Comparison of ENCODE assay signal across 23 mouse cellular contexts in genomic region chr9:21335391-21335790, GRCm38 (mm10). TPM values are rescaled to one million over a fixed set of nuclear protein-coding genes. Genes with fewer than 3 reads are reported as not detected.
DNase-seq lines count a peak whose midpoint lies in the region; ATAC-seq and TF ChIP-seq lines count a peak whose summit lies in the region.
"Had no signal": no experiment of that assay in that cellular context is flagged by ENCODE, and none has a peak within 500 bp of the region (broad histone marks: within the 10 kb centered on the region; RNA-seq: fewer than 3 reads in every experiment).

No protein-coding gene starts in this region.

- no peak for TF ChIP-seq CTCF in lung, postnatal 0 days (IDR thresholded peaks at IDR 0.05)
- TF ChIP-seq CTCF in forebrain, postnatal 0 days (IDR thresholded peaks at IDR 0.05; ENCODE audit: low read depth), result no peak

- no peak for TF ChIP-seq EP300 in lung, postnatal 0 days (IDR thresholded peaks at IDR 0.05)

- ATAC-seq in lung, postnatal 0 days, result no peak
- no peak for ATAC-seq in heart, embryonic 12.5 days (ENCODE audit: insufficient number of reproducible peaks, low FRiP score)
- no peak for ATAC-seq in liver, embryonic 11.5 days (replicated peaks; ENCODE audit: low FRiP score)
- ATAC-seq in forebrain, postnatal 0 days, result no peak
- ATAC-seq: forebrain, embryonic 16.5 days; hindbrain, embryonic 16.5 days; intestine, embryonic 16.5 days; midbrain, embryonic 16.5 days had no signal

- peaks cover 4% of the 10 kb centered on the region for H3K4me1 ChIP-seq in lung, postnatal 0 days (ENCODE audit: insufficient read depth, low read depth, low read length)
- peaks cover 53% of the 10 kb centered on the region for H3K4me1 ChIP-seq in heart, embryonic 12.5 days (replicated peaks)
- H3K4me1 ChIP-seq in liver, embryonic 11.5 days (replicated peaks; ENCODE audit: control insufficient read depth, insufficient read depth, low read length), result peaks cover 21% of the 10 kb centered on the region
- no peaks in the 10 kb centered on the region for H3K4me1 ChIP-seq in forebrain, postnatal 0 days (ENCODE audit: insufficient read depth)

- H3K4me2 ChIP-seq in lung, postnatal 0 days (replicated peaks; ENCODE audit: low read depth, low read length), result no peak overlapping the region
- H3K4me2 ChIP-seq in heart, embryonic 12.5 days, result no peak overlapping the region
- H3K4me2 ChIP-seq in liver, embryonic 11.5 days, result no peak overlapping the region
- H3K4me2 ChIP-seq in forebrain, postnatal 0 days (ENCODE audit: low read depth), result no peak overlapping the region
- H3K4me2 ChIP-seq: embryonic facial prominence, embryonic 13.5 days; limb, embryonic 12.5 days; liver, embryonic 13.5 days; stomach, embryonic 15.5 days had no signal

- no peak overlapping the region for H3K4me3 ChIP-seq in lung, postnatal 0 days (ENCODE audit: low read depth, low read length)
- H3K4me3 ChIP-seq in heart, embryonic 12.5 days, result no peak overlapping the region
- H3K4me3 ChIP-seq in liver, embryonic 11.5 days (ENCODE audit: low read depth, low read length), result no peak overlapping the region
- H3K4me3 ChIP-seq in forebrain, postnatal 0 days (ENCODE audit: low read depth, low read length), result no peak overlapping the region
- H3K4me3 ChIP-seq: embryonic facial prominence, embryonic 13.5 days; limb, embryonic 12.5 days; liver, embryonic 13.5 days; stomach, embryonic 15.5 days had no signal

- no peak for DNase-seq in lung, postnatal 0 days (ENCODE audit: low spot score)
- DNase-seq in lung, postnatal 4 days, result no peak
- peak; percentile 40 to 54 for DNase-seq in heart, postnatal 14 days
- DNase-seq in liver, embryonic 11.5 days (ENCODE audit: low spot score), result no peak
- no peak for DNase-seq in left cerebral cortex, postnatal 4 days
- no peak for DNase-seq in forebrain, postnatal 0 days
- DNase-seq: adrenal gland, postnatal 14 days; cerebellum, postnatal 10 days; kidney, postnatal 36 days; layer of hippocampus, adult 9-11 months; liver, embryonic 13.5 days; lung, postnatal 10 days; right cerebral cortex, postnatal 25 days had no signal

- no peak overlapping the region for H3K9ac ChIP-seq in lung, postnatal 0 days (replicated peaks; ENCODE audit: low read depth)
- no peak overlapping the region for H3K9ac ChIP-seq in heart, embryonic 12.5 days
- H3K9ac ChIP-seq in liver, embryonic 11.5 days (ENCODE audit: low read depth, low read length), result no peak overlapping the region
- H3K9ac ChIP-seq in forebrain, postnatal 0 days, result no peak overlapping the region
- H3K9ac ChIP-seq: embryonic facial prominence, embryonic 13.5 days; limb, embryonic 12.5 days; liver, embryonic 13.5 days; stomach, embryonic 15.5 days had no signal

- peak overlapping the region; percentile 51; the same call in 1 of the 2 replicates for H3K27ac ChIP-seq in lung, postnatal 0 days (ENCODE audit: low read length)
- H3K27ac ChIP-seq in heart, embryonic 12.5 days (ENCODE audit: poor library complexity, severe bottlenecking), result peak overlapping the region; percentile 19; the same call in 1 of the 2 replicates
- H3K27ac ChIP-seq in liver, embryonic 11.5 days (ENCODE audit: low read depth, low read length), result no peak overlapping the region
- no peak overlapping the region for H3K27ac ChIP-seq in forebrain, postnatal 0 days (ENCODE audit: low read depth, low read length)
- H3K27ac ChIP-seq: embryonic facial prominence, embryonic 13.5 days; limb, embryonic 12.5 days; liver, embryonic 13.5 days; stomach, embryonic 15.5 days had no signal

- WGBS in lung, postnatal 0 days, result 54% methylated on average over 4 of the region's 4 CpGs
- 35% methylated on average over 4 of the region's 4 CpGs for WGBS in heart, embryonic 12.5 days
- 85% methylated on average over 4 of the region's 4 CpGs for WGBS in liver, embryonic 11.5 days
- WGBS in forebrain, postnatal 0 days, result 85% methylated on average over 4 of the region's 4 CpGs

- no peaks in the 10 kb centered on the region for H3K9me3 ChIP-seq in lung, postnatal 0 days (ENCODE audit: low read length)
- H3K9me3 ChIP-seq in heart, embryonic 12.5 days (replicated peaks), result no peaks in the 10 kb centered on the region
- H3K9me3 ChIP-seq in liver, embryonic 11.5 days (ENCODE audit: control insufficient read depth, low read length), result no peaks in the 10 kb centered on the region
- no peaks in the 10 kb centered on the region for H3K9me3 ChIP-seq in forebrain, postnatal 0 days (ENCODE audit: low read length)
- H3K9me3 ChIP-seq: embryonic facial prominence, embryonic 13.5 days; limb, embryonic 12.5 days; liver, embryonic 13.5 days; stomach, embryonic 15.5 days had no signal

- no peaks in the 10 kb centered on the region for H3K27me3 ChIP-seq in lung, postnatal 0 days (replicated peaks; ENCODE audit: insufficient read depth, low read length)
- no peaks in the 10 kb centered on the region for H3K27me3 ChIP-seq in heart, embryonic 12.5 days (replicated peaks)
- no peaks in the 10 kb centered on the region for H3K27me3 ChIP-seq in liver, embryonic 11.5 days (replicated peaks; ENCODE audit: control insufficient read depth, insufficient read depth, low read length)
- H3K27me3 ChIP-seq in forebrain, postnatal 0 days (ENCODE audit: insufficient read depth, low read length), result no peaks in the 10 kb centered on the region
- H3K27me3 ChIP-seq: embryonic facial prominence, embryonic 13.5 days; liver, embryonic 13.5 days; stomach, embryonic 15.5 days had no signal

- intact Hi-C loops in heart, postnatal 14 days (cut with DNase I), result no loop called here
- intact Hi-C loops in left cerebral cortex, postnatal 4 days (cut with DNase I), result no loop called here

- peaks cover 4% of the 10 kb centered on the region; the same call in 1 of the 2 replicates for H3K36me3 ChIP-seq in lung, postnatal 0 days (ENCODE audit: insufficient read depth, low read length)
- H3K36me3 ChIP-seq in heart, embryonic 12.5 days, result 0 out of 2 replicates have a peak, but pooled peaks cover 4% of the 10 kb centered on the region
- H3K36me3 ChIP-seq in liver, embryonic 11.5 days (ENCODE audit: control insufficient read depth, insufficient read depth, low read length), result peaks cover 3% of the 10 kb centered on the region; the same call in 1 of the 2 replicates
- no peaks in the 10 kb centered on the region; the same call in 1 of the 2 replicates for H3K36me3 ChIP-seq in forebrain, postnatal 0 days (ENCODE audit: insufficient read depth)
- H3K36me3 ChIP-seq: liver, embryonic 13.5 days; stomach, embryonic 15.5 days had no signal

RNA-seq across cellular contexts. Expression of gene Slc44a2, which starts 14.9 kb away (rescaled TPM):
- polyA plus RNA-seq in lung, postnatal 0 days (2015; fragmentation: Nextera tagmentation; extraction: Ambion mirVana), result 155 and 165 TPM in 2 replicates
- 69.1 and 73.6 TPM in 2 replicates for polyA plus RNA-seq in heart, embryonic 12.5 days (2016; fragmentation: Nextera tagmentation; extraction: Ambion mirVana)
- total RNA-seq in heart, postnatal 14 days (2021), result 100 to 1,000 TPM; 105 to 116 TPM
- 57.2 and 61.2 TPM in 2 replicates for polyA plus RNA-seq in liver, embryonic 11.5 days (2014; fragmentation: Nextera tagmentation; extraction: Ambion mirVana)
- 10 to 100 TPM; 69.9 to 71.5 TPM for total RNA-seq in left cerebral cortex, postnatal 4 days (2021)
- total RNA-seq in forebrain, postnatal 0 days (2014; rRNA removed), result 55.2 and 63.1 TPM in 2 replicates
- polyA plus RNA-seq in forebrain, postnatal 0 days (2015; fragmentation: Nextera tagmentation; extraction: Ambion mirVana), result 40.8 and 48.9 TPM in 2 replicates

RNA-seq across cellular contexts. Expression of gene Ap1m2, which starts 23.3 kb away (rescaled TPM):
- polyA plus RNA-seq in lung, postnatal 0 days (2015; fragmentation: Nextera tagmentation; extraction: Ambion mirVana), result 35.9 and 36.4 TPM in 2 replicates
- polyA plus RNA-seq in heart, embryonic 12.5 days (2016; fragmentation: Nextera tagmentation; extraction: Ambion mirVana), result 0.23 and 0.58 TPM in 2 replicates
- total RNA-seq in heart, postnatal 14 days (2021), result under 1 TPM in 1 of 2 experiments, not detected in 1; 0.12 TPM
- polyA plus RNA-seq in liver, embryonic 11.5 days (2014; fragmentation: Nextera tagmentation; extraction: Ambion mirVana), result 1.2 and 1.6 TPM in 2 replicates
- 1 to 10 TPM; 1.3 to 3.7 TPM for total RNA-seq in left cerebral cortex, postnatal 4 days (2021)
- total RNA-seq in forebrain, postnatal 0 days (2014; rRNA removed), result 2.6 and 4.2 TPM in 2 replicates
- 2.4 and 2.9 TPM in 2 replicates for polyA plus RNA-seq in forebrain, postnatal 0 days (2015; fragmentation: Nextera tagmentation; extraction: Ambion mirVana)
- total RNA-seq: adrenal gland, postnatal 14 days; gastrocnemius, adult 18-20 months; hematopoietic stem cell, adult 5-6 weeks had no signal

RNA-seq across cellular contexts. Expression of gene Ilf3, which starts 32.3 kb away (rescaled TPM):
- polyA plus RNA-seq in lung, postnatal 0 days (2015; fragmentation: Nextera tagmentation; extraction: Ambion mirVana), result 53.4 and 58.5 TPM in 2 replicates
- 139 and 142 TPM in 2 replicates for polyA plus RNA-seq in heart, embryonic 12.5 days (2016; fragmentation: Nextera tagmentation; extraction: Ambion mirVana)
- total RNA-seq in heart, postnatal 14 days (2021), result 10 to 100 TPM; 30.6 to 31.3 TPM
- 141 and 149 TPM in 2 replicates for polyA plus RNA-seq in liver, embryonic 11.5 days (2014; fragmentation: Nextera tagmentation; extraction: Ambion mirVana)
- total RNA-seq in left cerebral cortex, postnatal 4 days (2021), result 100 to 1,000 TPM; 170 to 172 TPM
- 114 and 135 TPM in 2 replicates for total RNA-seq in forebrain, postnatal 0 days (2014; rRNA removed)
- 191 and 214 TPM in 2 replicates for polyA plus RNA-seq in forebrain, postnatal 0 days (2015; fragmentation: Nextera tagmentation; extraction: Ambion mirVana)

RNA-seq across cellular contexts. Expression of gene Cdkn2d, which starts 44.2 kb away (rescaled TPM):
- 33.9 and 34.9 TPM in 2 replicates for polyA plus RNA-seq in lung, postnatal 0 days (2015; fragmentation: Nextera tagmentation; extraction: Ambion mirVana)
- 88.5 and 89.2 TPM in 2 replicates for polyA plus RNA-seq in heart, embryonic 12.5 days (2016; fragmentation: Nextera tagmentation; extraction: Ambion mirVana)
- 10 to 100 TPM; 17.9 to 21.1 TPM for total RNA-seq in heart, postnatal 14 days (2021)
- polyA plus RNA-seq in liver, embryonic 11.5 days (2014; fragmentation: Nextera tagmentation; extraction: Ambion mirVana), result 48.0 and 48.2 TPM in 2 replicates
- total RNA-seq in left cerebral cortex, postnatal 4 days (2021), result 10 to 100 TPM; 58.3 to 63.6 TPM
- 65.1 and 69.4 TPM in 2 replicates for total RNA-seq in forebrain, postnatal 0 days (2014; rRNA removed)
- polyA plus RNA-seq in forebrain, postnatal 0 days (2015; fragmentation: Nextera tagmentation; extraction: Ambion mirVana), result 104 and 118 TPM in 2 replicates

RNA-seq across cellular contexts. Expression of gene Kri1, which starts 47.6 kb away (rescaled TPM):
- polyA plus RNA-seq in lung, postnatal 0 days (2015; fragmentation: Nextera tagmentation; extraction: Ambion mirVana), result 8.9 and 11.9 TPM in 2 replicates
- polyA plus RNA-seq in heart, embryonic 12.5 days (2016; fragmentation: Nextera tagmentation; extraction: Ambion mirVana), result 11.9 and 13.6 TPM in 2 replicates
- 10 to 100 TPM; 17.0 to 22.6 TPM for total RNA-seq in heart, postnatal 14 days (2021)
- polyA plus RNA-seq in liver, embryonic 11.5 days (2014; fragmentation: Nextera tagmentation; extraction: Ambion mirVana), result 19.3 and 24.2 TPM in 2 replicates
- total RNA-seq in left cerebral cortex, postnatal 4 days (2021), result 10 to 100 TPM; 46.7 to 49.2 TPM
- total RNA-seq in forebrain, postnatal 0 days (2014; rRNA removed), result 27.6 and 28.1 TPM in 2 replicates
- polyA plus RNA-seq in forebrain, postnatal 0 days (2015; fragmentation: Nextera tagmentation; extraction: Ambion mirVana), result 7.1 and 11.9 TPM in 2 replicates

Comparison
In these comparisons a context has a peak if more than half of its experiments do, and no peak if none do; other contexts are left out.
1. DNase-seq: peak in heart, postnatal 14 days (2 of 2); none in lung, postnatal 0 days (single experiment), lung, postnatal 4 days (0 of 2), liver, embryonic 11.5 days (single experiment), left cerebral cortex, postnatal 4 days (single experiment) and forebrain, postnatal 0 days (single experiment).
2. H3K27ac ChIP-seq: peak in lung, postnatal 0 days (single experiment) and heart, embryonic 12.5 days (single experiment); none in liver, embryonic 11.5 days (single experiment) and forebrain, postnatal 0 days (single experiment).